Mouse (Mus musculus) liver, postnatal 0 days (tissue): ENCODE measurements around the gene Oasl1.

ENCODE experiments used
- CTCF ChIP-seq: sonication (generic); IDR thresholded peaks from 2 replicates; pipeline ENCODE4 v1.5.1; 2016; ENCODE audit warnings: antibody characterized with exemption, low read depth
- EP300 ChIP-seq: IDR thresholded peaks from 2 replicates; pipeline ENCODE4 v1.6.1; 2016; ENCODE audit warnings: antibody characterized with exemption, low read depth, mild to moderate bottlenecking

DNA sequence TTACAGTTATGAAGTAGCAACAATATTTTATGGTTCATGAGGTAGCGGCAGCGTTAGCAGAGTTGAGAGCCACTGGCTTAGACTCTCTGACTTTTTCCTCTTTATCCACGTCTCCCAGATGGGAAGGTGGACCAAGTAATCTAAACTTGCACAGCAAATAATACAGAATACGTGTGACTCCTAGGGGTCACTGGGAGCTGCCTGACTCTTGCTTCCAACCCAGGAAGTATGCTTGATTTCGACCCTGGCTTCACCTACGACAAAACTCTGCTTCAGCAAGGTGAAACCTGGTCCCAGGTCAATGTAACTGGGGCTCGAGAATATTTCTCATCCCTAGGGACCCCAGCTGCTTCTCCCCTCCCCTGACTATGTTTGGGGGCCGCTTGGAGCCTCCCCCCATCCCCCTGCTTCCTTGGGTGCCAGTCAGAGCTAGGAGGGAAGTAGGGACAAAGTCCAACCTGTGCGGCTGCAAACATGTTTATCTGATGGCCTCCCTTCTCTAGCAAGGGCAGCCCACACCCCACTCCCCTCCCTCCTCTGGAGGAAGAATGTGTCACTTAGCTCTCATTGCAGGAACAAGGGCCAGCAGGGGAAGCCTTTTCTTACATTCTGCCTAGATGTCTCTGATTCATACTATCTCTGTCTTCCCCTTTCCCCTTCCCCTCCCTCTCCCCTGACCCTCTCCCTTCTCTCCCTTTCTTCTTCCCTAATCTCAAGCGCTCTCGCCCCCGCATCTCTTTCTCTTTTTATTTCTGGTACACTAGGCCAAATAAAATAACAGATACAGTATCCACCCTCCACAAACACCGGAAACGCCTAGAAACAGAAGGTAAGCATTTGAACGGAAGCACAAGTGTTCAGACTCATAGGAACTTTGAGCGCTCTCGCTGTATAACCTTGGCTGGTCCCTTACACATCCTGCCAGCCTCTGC is 42.2 kb downstream of the Oasl1 start:
- TF ChIP-seq CTCF (no peak), EP300 (no peak)
